Mouse (Mus musculus) neural tube, embryonic 14.5 days (tissue): ENCODE results near the gene Cel. TPM values are rescaled to one million over a fixed set of nuclear protein-coding genes. Genes with fewer than 3 reads are reported as not detected.

Source experiments
- ATAC-seq: fragments of 200-750 bp; cut with Nextera tagmentation; 2 replicates; pipeline ENCODE4 v1.8.0; 2017; ENCODE audit warnings: low read depth, mild to moderate bottlenecking, moderate TSS enrichment, moderate library complexity
- H3K27ac ChIP-seq: fragments of 300-500 bp; sonication (generic); 2 replicates; pipeline ENCODE4 v1.5.1; 2014; ENCODE audit warnings: low read depth, mild to moderate bottlenecking, control low read depth, low read length, moderate library complexity, mixed read lengths
- H3K27me3 ChIP-seq: fragments of 300-500 bp; sonication (generic); 2 replicates; pipeline ENCODE4 v1.6.1; 2014; ENCODE audit warnings: low read length; ENCODE audit not compliant: control insufficient read depth, insufficient read depth
- H3K36me3 ChIP-seq: fragments of 300-500 bp; sonication (generic); 2 replicates; pipeline ENCODE4 v1.6.1; 2014; ENCODE audit warnings: low read length, mixed read lengths; ENCODE audit not compliant: control insufficient read depth, insufficient read depth
- H3K4me1 ChIP-seq: fragments of 300-500 bp; sonication (generic); 2 replicates; pipeline ENCODE4 v1.6.1; 2014; ENCODE audit warnings: low read length; ENCODE audit not compliant: control insufficient read depth, insufficient read depth
- H3K4me2 ChIP-seq: fragments of 300-500 bp; sonication (generic); 2 replicates; pipeline ENCODE4 v1.6.1; 2014; ENCODE audit warnings: mild to moderate bottlenecking, low read depth, low read length, control low read depth
- H3K4me3 ChIP-seq: fragments of 300-500 bp; sonication (generic); 2 replicates; pipeline ENCODE4 v1.5.1; 2014; ENCODE audit warnings: low read depth, low read length, control low read depth, mixed read lengths
- H3K9ac ChIP-seq: fragments of 300-500 bp; sonication (generic); replicated peaks from 2 replicates; pipeline ENCODE4 v1.6.1; 2014; ENCODE audit warnings: low read depth, mild to moderate bottlenecking, control low read depth, low read length, mixed read lengths
- H3K9me3 ChIP-seq: fragments of 300-500 bp; sonication (generic); 2 replicates; pipeline ENCODE4 v1.6.1; 2016; ENCODE audit warnings: low read length; ENCODE audit not compliant: control insufficient read depth
- WGBS: fragments of 180-500 bp; shearing (Covaris S2); extraction: QIAGEN DNeasy Blood & Tissue Kit; methylation state at CpG from one replicate; pipeline ENCODE4 v1.1.7; 2014; 5-methylcytosine and 5-hydroxymethylcytosine counted together
- microRNA-seq: library from miRNA; unstranded; fragments of <30 nt; microRNA quantifications from one replicate; pipeline ENCODE4, GENCODE M21; 2016
- polyA plus RNA-seq: library from polyadenylated mRNA; unstranded; fragments of >200 nt; fragmentation: Nextera tagmentation; extraction: Ambion mirVana; gene quantifications from 2 replicates; pipeline ENCODE4 v1.2.1, GENCODE M21; 2014

Gene Cel
- polyA plus RNA-seq, 1 experiment from 2014 or later = not detected

DNA sequence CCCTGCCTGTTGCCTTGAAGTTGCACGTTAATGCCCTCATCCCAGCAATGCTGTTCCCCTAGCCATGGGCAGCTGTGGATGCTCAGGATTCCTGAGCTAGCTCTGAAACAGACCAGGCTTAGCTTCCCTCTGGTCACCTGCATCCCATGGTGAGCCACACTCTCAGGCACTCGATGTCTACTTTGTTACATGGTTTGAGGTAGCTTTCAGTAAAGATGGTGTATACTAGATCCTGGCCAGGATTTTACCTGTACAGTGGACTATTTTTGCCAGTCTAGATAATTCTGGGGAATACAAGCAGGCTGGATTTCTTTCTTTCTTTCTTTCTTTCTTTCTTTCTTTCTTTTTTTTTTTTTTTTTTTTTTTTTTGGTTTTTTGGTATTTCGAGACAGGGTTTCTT, 57.4 kb downstream of the Cel start, which contains the start of gene Gm10134:
Gene Gm10134, plus strand, starts transcription at position 301 of the 400 bp plus-strand sequence.
- 87% methylated on average over 3 of the region's 3 CpGs for WGBS

More for the DNA sequence above, 57.4 kb downstream of the Cel start, which contains the start of gene Gm10134:
- H3K27me3 ChIP-seq = no peaks in the 10 kb centered on the region
- H3K9ac ChIP-seq = no peak within 1 kb of the TSS
- no peak within 1 kb of the TSS for H3K27ac ChIP-seq
- no peak within 1 kb of the TSS for H3K4me2 ChIP-seq
- no peaks in the 10 kb centered on the region for H3K9me3 ChIP-seq
- H3K4me3 ChIP-seq = no peak within 1 kb of the TSS
- no peaks in the 10 kb centered on the region for H3K36me3 ChIP-seq
- no peak for ATAC-seq
- no peaks in the 10 kb centered on the region for H3K4me1 ChIP-seq

Small RNA genes lying within 50 kb of the gene (microRNA-seq; reads per million reads assigned to microRNA genes)
- not detected for gene Gm22824

Other genes with a start within 250 kb of the Cel start
- 14.1 and 15.9 TPM in 2 replicates for gene Ppp1r26, start 116.6 kb downstream of the Cel start, polyA plus RNA-seq
- gene 1700007K13Rik, start 97.1 kb downstream of the Cel start, polyA plus RNA-seq = 4.7 and 7.5 TPM in 2 replicates
- 57.2 and 57.7 TPM in 2 replicates for gene Mrps2, start 95.3 kb downstream of the Cel start, polyA plus RNA-seq
- 0.23 and 1.6 TPM in 2 replicates for gene Gbgt1, start 66.5 kb downstream of the Cel start, polyA plus RNA-seq
- gene Gm10134, start 57.3 kb downstream of the Cel start, polyA plus RNA-seq = 3.5 TPM in 1 of 2 replicates, not detected in the other
- gene Ralgds, start 50.3 kb downstream of the Cel start, polyA plus RNA-seq = 76.5 and 88.2 TPM in 2 replicates
- 28.0 and 30.7 TPM in 2 replicates for gene Gtf3c5, start 20.3 kb upstream of the Cel start, polyA plus RNA-seq
- 0.15 TPM in 1 of 2 replicates, not detected in the other for gene Gfi1b, start 58.6 kb upstream of the Cel start, polyA plus RNA-seq
- gene Tsc1, start 77.8 kb upstream of the Cel start, polyA plus RNA-seq = 32.2 and 36.0 TPM in 2 replicates
- gene Spaca9, start 136.3 kb upstream of the Cel start, polyA plus RNA-seq = 1.6 TPM in 2 replicates
- 1.4 and 1.5 TPM in 2 replicates for gene Ak8, start 136.8 kb upstream of the Cel start, polyA plus RNA-seq